Mouse (Mus musculus): ENCODE measurements around the gene Zswim1. TPM values are rescaled to one million over a fixed set of nuclear protein-coding genes. Genes with fewer than 3 reads are reported as not detected.

Gene Zswim1
- 24.2 and 26.8 TPM in 2 replicates for polyA plus RNA-seq (2015; fragmentation: Nextera tagmentation; extraction: Ambion mirVana)

GRCm38 (mm10) chr2:164822636-164823165, at the start of gene Zswim1:
Gene Zswim1, plus strand, starts transcription at chr2:164822686.
- under 1% methylated on average over 32 of the region's 32 CpGs for WGBS
- Histone ChIP-seq H3K36me3 (ENCODE audit: control insufficient read depth, insufficient read depth) (peaks cover 23% of the 10 kb centered on the region), H3K9ac (replicated peaks; ENCODE audit: low read depth, low read length) (peak within 1 kb of the TSS; percentile 73), H3K4me1 (replicated peaks; ENCODE audit: control insufficient read depth, insufficient read depth, low read length) (peaks cover 14% of the 10 kb centered on the region), H3K9me3 (ENCODE audit: control insufficient read depth, low read length) (no peaks in the 10 kb centered on the region), H3K4me3 (replicated peaks; ENCODE audit: low read length) (peak within 1 kb of the TSS; percentile 67), H3K4me2 (ENCODE audit: low read length) (peak within 1 kb of the TSS; percentile 65), H3K27me3 (replicated peaks; ENCODE audit: control insufficient read depth, insufficient read depth, low read length) (no peaks in the 10 kb centered on the region), H3K27ac (ENCODE audit: low read length) (peak within 1 kb of the TSS; percentile 83)
- ATAC-seq, result peak; percentile 100

- H3K9ac ChIP-seq (replicated peaks; ENCODE audit: low read depth, low read length), result no peak overlapping the region
- no peak overlapping the region for H3K4me2 ChIP-seq (ENCODE audit: low read length)
- WGBS, result 81% methylated on average over 14 of the region's 14 CpGs
- H3K4me3 ChIP-seq (replicated peaks; ENCODE audit: low read length), result no peak overlapping the region
- no peaks in the 10 kb centered on the region for H3K9me3 ChIP-seq (ENCODE audit: control insufficient read depth, low read length)
- no peaks in the 10 kb centered on the region for H3K27me3 ChIP-seq (replicated peaks; ENCODE audit: control insufficient read depth, insufficient read depth, low read length)
- ATAC-seq, result no peak
- H3K4me1 ChIP-seq (replicated peaks; ENCODE audit: control insufficient read depth, insufficient read depth, low read length), result peaks cover 25% of the 10 kb centered on the region
- no peaks in the 10 kb centered on the region for H3K36me3 ChIP-seq (ENCODE audit: control insufficient read depth, insufficient read depth)
- H3K27ac ChIP-seq (ENCODE audit: low read length), result no peak overlapping the region
Measured at GRCm38 (mm10) chr2:164773229-164773988, 49.1 kb upstream of the Zswim1 start.

GRCm38 (mm10) chr2:164773989-164774364, 48.5 kb upstream of the Zswim1 start:
- Histone ChIP-seq H3K27ac (ENCODE audit: low read length) (no peak overlapping the region), H3K4me1 (replicated peaks; ENCODE audit: control insufficient read depth, insufficient read depth, low read length) (peaks cover 25% of the 10 kb centered on the region), H3K9me3 (ENCODE audit: control insufficient read depth, low read length) (no peaks in the 10 kb centered on the region), H3K4me2 (ENCODE audit: low read length) (no peak overlapping the region), H3K27me3 (replicated peaks; ENCODE audit: control insufficient read depth, insufficient read depth, low read length) (no peaks in the 10 kb centered on the region), H3K9ac (replicated peaks; ENCODE audit: low read depth, low read length) (no peak overlapping the region), H3K4me3 (replicated peaks; ENCODE audit: low read length) (no peak overlapping the region), H3K36me3 (ENCODE audit: control insufficient read depth, insufficient read depth) (no peaks in the 10 kb centered on the region)
- ATAC-seq, result no peak
- WGBS, result 90% methylated on average over 5 of the region's 5 CpGs

GRCm38 (mm10) chr2:164776130-164776529, 46.4 kb upstream of the Zswim1 start:
- Histone ChIP-seq H3K27ac (ENCODE audit: low read length) (no peak overlapping the region), H3K9me3 (ENCODE audit: control insufficient read depth, low read length) (no peaks in the 10 kb centered on the region), H3K4me2 (ENCODE audit: low read length) (no peak overlapping the region), H3K4me1 (replicated peaks; ENCODE audit: control insufficient read depth, insufficient read depth, low read length) (peaks cover 12% of the 10 kb centered on the region), H3K4me3 (replicated peaks; ENCODE audit: low read length) (no peak overlapping the region), H3K27me3 (replicated peaks; ENCODE audit: control insufficient read depth, insufficient read depth, low read length) (no peaks in the 10 kb centered on the region), H3K36me3 (ENCODE audit: control insufficient read depth, insufficient read depth) (no peaks in the 10 kb centered on the region), H3K9ac (replicated peaks; ENCODE audit: low read depth, low read length) (no peak overlapping the region)
- WGBS, result 90% methylated on average over 6 of the region's 6 CpGs
- no peak for ATAC-seq

GRCm38 (mm10) chr2:164776801-164777200, 45.7 kb upstream of the Zswim1 start:
- Histone ChIP-seq H3K27ac (ENCODE audit: low read length) (no peak overlapping the region), H3K36me3 (ENCODE audit: control insufficient read depth, insufficient read depth) (no peaks in the 10 kb centered on the region), H3K9me3 (ENCODE audit: control insufficient read depth, low read length) (no peaks in the 10 kb centered on the region), H3K27me3 (replicated peaks; ENCODE audit: control insufficient read depth, insufficient read depth, low read length) (no peaks in the 10 kb centered on the region), H3K9ac (replicated peaks; ENCODE audit: low read depth, low read length) (no peak overlapping the region), H3K4me3 (replicated peaks; ENCODE audit: low read length) (no peak overlapping the region), H3K4me1 (replicated peaks; ENCODE audit: control insufficient read depth, insufficient read depth, low read length) (peaks cover 5% of the 10 kb centered on the region; the same call in 1 of the 2 replicates), H3K4me2 (ENCODE audit: low read length) (no peak overlapping the region)
- 72% methylated on average over 17 of the region's 17 CpGs for WGBS
- ATAC-seq, result no peak

GRCm38 (mm10) chr2:164777246-164778014, 45.1 kb upstream of the Zswim1 start:
- no peak overlapping the region for H3K27ac ChIP-seq (ENCODE audit: low read length)
- no peaks in the 10 kb centered on the region for H3K36me3 ChIP-seq (ENCODE audit: control insufficient read depth, insufficient read depth)
- WGBS, result 86% methylated on average over 30 of the region's 30 CpGs
- no peaks in the 10 kb centered on the region for H3K4me1 ChIP-seq (replicated peaks; ENCODE audit: control insufficient read depth, insufficient read depth, low read length)
- H3K27me3 ChIP-seq (replicated peaks; ENCODE audit: control insufficient read depth, insufficient read depth, low read length), result no peaks in the 10 kb centered on the region
- no peaks in the 10 kb centered on the region for H3K9me3 ChIP-seq (ENCODE audit: control insufficient read depth, low read length)
- no peak overlapping the region for H3K4me2 ChIP-seq (ENCODE audit: low read length)
- H3K9ac ChIP-seq (replicated peaks; ENCODE audit: low read depth, low read length), result no peak overlapping the region
- ATAC-seq, result no peak
- no peak overlapping the region for H3K4me3 ChIP-seq (replicated peaks; ENCODE audit: low read length)

- no peaks in the 10 kb centered on the region for H3K9me3 ChIP-seq (ENCODE audit: control insufficient read depth, low read length)
- no peak overlapping the region for H3K27ac ChIP-seq (ENCODE audit: low read length)
- no peak overlapping the region for H3K4me2 ChIP-seq (ENCODE audit: low read length)
- no peak for ATAC-seq
- no peaks in the 10 kb centered on the region for H3K27me3 ChIP-seq (replicated peaks; ENCODE audit: control insufficient read depth, insufficient read depth, low read length)
- 92% methylated on average over 11 of the region's 11 CpGs for WGBS
- H3K4me1 ChIP-seq (replicated peaks; ENCODE audit: control insufficient read depth, insufficient read depth, low read length), result no peaks in the 10 kb centered on the region
- no peak overlapping the region for H3K9ac ChIP-seq (replicated peaks; ENCODE audit: low read depth, low read length)
- no peaks in the 10 kb centered on the region for H3K36me3 ChIP-seq (ENCODE audit: control insufficient read depth, insufficient read depth)
- no peak overlapping the region for H3K4me3 ChIP-seq (replicated peaks; ENCODE audit: low read length)
Measured at GRCm38 (mm10) chr2:164778015-164778287, 44.5 kb upstream of the Zswim1 start.

GRCm38 (mm10) chr2:164778809-164779208, 43.7 kb upstream of the Zswim1 start:
- H3K27ac ChIP-seq (ENCODE audit: low read length), result no peak overlapping the region
- no peak for ATAC-seq
- no peak overlapping the region for H3K4me3 ChIP-seq (replicated peaks; ENCODE audit: low read length)
- no peaks in the 10 kb centered on the region for H3K9me3 ChIP-seq (ENCODE audit: control insufficient read depth, low read length)
- H3K9ac ChIP-seq (replicated peaks; ENCODE audit: low read depth, low read length), result no peak overlapping the region
- H3K4me2 ChIP-seq (ENCODE audit: low read length), result no peak overlapping the region
- no peaks in the 10 kb centered on the region for H3K36me3 ChIP-seq (ENCODE audit: control insufficient read depth, insufficient read depth)
- H3K4me1 ChIP-seq (replicated peaks; ENCODE audit: control insufficient read depth, insufficient read depth, low read length), result no peaks in the 10 kb centered on the region
- no peaks in the 10 kb centered on the region for H3K27me3 ChIP-seq (replicated peaks; ENCODE audit: control insufficient read depth, insufficient read depth, low read length)
- WGBS, result 85% methylated on average over 7 of the region's 7 CpGs

- H3K27me3 ChIP-seq (replicated peaks; ENCODE audit: control insufficient read depth, insufficient read depth, low read length), result no peaks in the 10 kb centered on the region
- H3K27ac ChIP-seq (ENCODE audit: low read length), result no peak within 1 kb of the TSS
- no peak within 1 kb of the TSS for H3K4me3 ChIP-seq (replicated peaks; ENCODE audit: low read length)
- H3K9me3 ChIP-seq (ENCODE audit: control insufficient read depth, low read length), result no peaks in the 10 kb centered on the region
- 72% methylated on average over 8 of the region's 8 CpGs for WGBS
- no peaks in the 10 kb centered on the region for H3K36me3 ChIP-seq (ENCODE audit: control insufficient read depth, insufficient read depth)
- H3K9ac ChIP-seq (replicated peaks; ENCODE audit: low read depth, low read length), result no peak within 1 kb of the TSS
- no peak within 1 kb of the TSS for H3K4me2 ChIP-seq (ENCODE audit: low read length)
- H3K4me1 ChIP-seq (replicated peaks; ENCODE audit: control insufficient read depth, insufficient read depth, low read length), result no peaks in the 10 kb centered on the region
- ATAC-seq, result no peak
Measured at GRCm38 (mm10) chr2:164779481-164780086, 42.9 kb upstream of the Zswim1 start, which contains the start of gene Tnnc2. Gene Tnnc2, minus strand, starts transcription at chr2:164779967.
